Mouse (Mus musculus): ENCODE results near the gene Zdhhc17.

GRCm38 (mm10) chr10:110992047-110992431 is 17.9 kb downstream of the Zdhhc17 start:
- TF ChIP-seq USF1 (IDR thresholded peaks at IDR 0.05; ENCODE audit: low read depth, low read length) (no peak), MAFK (IDR thresholded peaks at IDR 0.05; ENCODE audit: insufficient replicate concordance, low read length) (no peak)
